Mouse (Mus musculus) adipocyte (in vitro differentiated cells): Measurements from ENCODE around the gene Snx29.

ENCODE experiments used
- DNase-seq: peaks from one replicate; pipeline ENCODE4 v3.0.0-alpha.2; 2016; ENCODE audit warnings: low spot score

Gene Snx29

GRCm38 (mm10) chr16:11532592-11532991 is 209.9 kb downstream of the Snx29 start:
- DNase-seq = peak; percentile 95

GRCm38 (mm10) chr16:11533441-11533840 is 210.7 kb downstream of the Snx29 start:
- no peak for DNase-seq

DNA sequence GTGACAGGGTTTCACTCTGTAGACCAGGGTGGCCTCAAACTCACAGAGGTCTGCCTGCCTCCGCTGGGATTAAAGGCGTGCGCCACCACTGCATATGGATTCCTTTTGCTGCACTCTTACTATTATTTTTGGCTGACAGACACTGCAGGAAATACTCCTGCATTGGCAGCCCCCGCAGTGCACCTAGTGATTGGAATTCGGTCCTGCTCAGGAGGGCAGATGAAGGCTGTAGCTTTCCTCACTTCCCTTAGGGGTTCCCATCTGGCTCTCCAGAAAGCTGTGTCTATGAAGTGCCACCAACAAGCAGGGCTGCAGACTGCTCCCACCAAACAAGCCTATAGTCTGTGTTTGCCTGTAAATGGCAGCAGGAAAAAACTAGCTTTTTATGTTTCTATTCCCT is 215.0 kb downstream of the Snx29 start:
- no peak for DNase-seq

DNA sequence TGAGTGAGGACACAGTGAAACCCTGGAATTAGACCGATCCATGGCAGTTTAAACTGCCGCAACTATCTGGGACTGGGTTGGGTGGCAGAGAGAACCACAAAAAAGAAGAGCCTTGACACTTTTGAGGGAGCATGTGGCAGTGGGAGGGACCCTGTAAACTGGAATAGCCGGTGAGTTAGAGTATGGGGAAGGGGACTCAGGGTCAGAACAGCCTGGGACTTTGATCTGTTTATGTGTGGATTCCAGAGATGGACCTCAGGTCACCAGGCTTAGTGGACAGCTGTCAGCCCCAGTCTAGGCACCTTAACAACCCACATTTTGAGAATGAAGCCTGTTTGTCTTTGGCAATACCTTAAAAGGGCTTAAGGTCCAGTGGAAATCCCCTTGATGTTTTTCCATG is 215.5 kb downstream of the Snx29 start:
- DNase-seq = no peak

- no peak for DNase-seq
Measured at GRCm38 (mm10) chr16:11540961-11541360, 218.3 kb downstream of the Snx29 start.

- DNase-seq = no peak
Measured at GRCm38 (mm10) chr16:11541769-11542168, 219.1 kb downstream of the Snx29 start.

DNA sequence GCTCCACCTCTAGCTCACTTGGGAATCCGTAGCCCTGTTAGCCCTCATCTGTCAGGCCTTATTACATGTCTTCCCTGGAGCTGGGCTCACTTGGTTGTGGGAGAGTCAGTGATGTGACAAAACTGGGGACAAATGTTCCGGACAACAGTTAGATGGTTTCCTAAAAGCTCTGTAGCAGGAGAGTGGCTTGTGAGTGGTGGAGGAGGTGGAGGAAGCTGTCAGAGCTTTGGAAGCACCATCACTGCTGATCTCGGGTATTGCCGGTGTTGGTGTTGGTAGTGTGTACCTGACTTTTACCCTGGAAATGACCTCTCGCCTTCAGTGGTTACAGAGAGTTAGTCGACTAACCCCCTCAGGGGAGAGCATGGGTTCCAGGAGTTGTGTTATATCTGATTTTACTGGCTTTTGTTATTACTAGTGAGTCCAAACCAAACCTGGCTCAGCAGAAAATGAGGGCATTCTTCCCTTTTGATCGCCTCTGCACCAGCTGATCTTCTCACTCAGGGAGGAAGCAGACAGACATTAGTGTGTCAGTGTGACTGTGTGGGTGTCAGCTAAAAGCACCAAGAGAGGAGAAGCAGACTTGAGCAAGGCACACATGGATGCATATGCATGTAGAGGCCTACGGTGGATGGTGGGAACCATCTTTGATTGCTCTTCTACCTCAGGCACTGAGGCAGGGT is 227.5 kb downstream of the Snx29 start:
- DNase-seq = no peak

GRCm38 (mm10) chr16:11561714-11562113 is 239.0 kb downstream of the Snx29 start:
- no peak for DNase-seq

DNA sequence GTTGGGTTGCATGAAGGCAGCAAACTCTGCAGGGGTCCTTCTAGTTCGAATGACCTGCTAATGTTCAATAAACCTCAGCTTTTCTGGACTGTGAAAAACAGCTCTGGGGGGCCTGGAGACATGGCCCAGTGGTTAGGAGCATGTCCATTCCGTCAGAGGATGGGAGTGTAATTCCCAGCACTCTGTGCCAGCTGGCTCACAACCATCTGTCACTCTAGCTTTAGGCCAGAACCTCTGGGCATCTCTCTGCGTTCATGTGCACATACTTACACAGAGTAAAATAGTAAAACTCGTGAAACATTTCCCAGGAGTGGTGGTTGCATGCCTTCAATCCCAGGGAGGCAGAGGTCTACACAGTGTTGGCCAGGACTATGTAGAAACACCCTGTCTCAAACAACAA is 241.1 kb downstream of the Snx29 start:
- peak; percentile 79 for DNase-seq

DNA sequence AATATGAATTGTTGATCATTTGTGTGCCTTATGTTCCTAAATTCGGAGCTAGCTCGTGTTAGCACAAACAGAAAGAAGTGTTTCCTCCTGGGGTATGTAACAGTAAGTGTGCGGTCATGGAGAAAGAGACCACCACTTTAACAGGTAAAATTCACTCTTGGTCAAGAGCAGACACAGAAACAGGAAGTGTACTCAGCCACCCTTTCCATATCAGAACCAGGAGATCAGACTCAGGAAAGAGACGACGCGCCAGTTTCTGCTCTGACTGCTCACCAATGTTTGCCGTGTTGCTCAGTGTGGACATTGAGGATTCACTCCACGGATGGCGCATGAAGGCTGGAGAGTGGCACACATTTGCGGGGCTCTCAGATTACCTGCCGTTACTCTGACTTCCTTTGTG is 242.4 kb downstream of the Snx29 start:
- no peak for DNase-seq

DNA sequence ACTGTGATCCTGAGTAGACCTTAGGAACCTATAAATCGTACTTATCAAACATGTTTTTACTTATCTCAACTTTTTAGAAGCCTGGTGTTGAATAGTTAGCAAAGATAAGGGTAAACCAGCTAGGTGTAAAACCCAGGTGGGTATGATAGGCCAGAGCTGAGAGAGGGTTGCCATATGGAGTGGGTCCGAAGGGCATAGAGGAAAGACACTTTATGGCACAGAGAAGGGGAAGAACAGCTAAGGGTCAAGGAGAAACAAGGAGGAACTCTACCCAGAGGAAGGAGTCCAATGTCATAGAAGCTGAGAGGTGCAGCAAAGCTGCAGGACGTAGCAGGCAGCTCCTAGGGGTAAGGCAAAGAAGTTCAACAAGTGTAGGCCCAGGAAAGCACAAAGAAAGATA is 244.9 kb downstream of the Snx29 start:
- no peak for DNase-seq

- DNase-seq = no peak
Measured at GRCm38 (mm10) chr16:11568095-11568494, 245.4 kb downstream of the Snx29 start.

- no peak for DNase-seq
Measured at GRCm38 (mm10) chr16:11568601-11569000, 245.9 kb downstream of the Snx29 start.

DNA sequence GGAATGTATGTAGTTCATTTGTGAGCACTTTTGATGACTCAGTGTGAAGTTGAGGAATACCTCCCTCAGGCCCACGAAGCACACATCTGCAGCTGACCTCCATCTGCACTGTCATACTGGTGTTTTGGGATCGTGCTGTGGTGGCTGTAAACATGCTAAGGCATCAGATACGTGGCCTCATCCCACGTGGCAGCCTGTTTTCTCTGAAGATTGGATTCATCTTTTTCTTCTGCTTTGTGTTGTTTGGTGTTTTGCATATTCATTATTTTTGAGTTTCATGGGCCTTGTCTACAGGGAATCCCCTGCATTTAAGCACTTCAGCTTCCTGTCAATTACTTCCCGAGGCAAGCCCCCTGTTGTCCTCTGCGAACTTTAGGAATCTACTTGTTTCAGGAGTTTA is 246.4 kb downstream of the Snx29 start:
- no peak for DNase-seq

GRCm38 (mm10) chr16:11570072-11570471 is 247.4 kb downstream of the Snx29 start:
- no peak for DNase-seq

GRCm38 (mm10) chr16:11574517-11574916 is 251.8 kb downstream of the Snx29 start:
- DNase-seq = no peak

DNA sequence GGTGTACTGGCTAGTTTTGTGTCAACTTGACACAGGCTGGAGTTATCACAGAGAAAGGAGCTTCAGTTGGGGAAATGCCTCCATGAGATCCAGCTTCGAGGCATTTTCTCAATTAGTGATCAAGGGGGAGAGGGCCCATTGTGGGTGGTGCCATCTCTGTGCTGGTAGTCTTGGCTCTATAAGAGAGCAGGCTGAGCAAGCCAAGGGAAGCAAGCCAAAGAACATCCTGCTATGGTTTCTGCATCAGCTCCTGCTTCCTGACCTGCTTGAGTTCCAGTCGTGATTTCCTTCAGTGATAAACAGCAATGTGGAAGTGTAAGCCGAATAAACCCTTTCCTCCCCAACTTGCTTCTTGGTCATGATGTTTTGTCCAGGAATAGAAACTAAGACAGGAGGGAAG is 253.0 kb downstream of the Snx29 start:
- DNase-seq = peak; percentile 18

DNA sequence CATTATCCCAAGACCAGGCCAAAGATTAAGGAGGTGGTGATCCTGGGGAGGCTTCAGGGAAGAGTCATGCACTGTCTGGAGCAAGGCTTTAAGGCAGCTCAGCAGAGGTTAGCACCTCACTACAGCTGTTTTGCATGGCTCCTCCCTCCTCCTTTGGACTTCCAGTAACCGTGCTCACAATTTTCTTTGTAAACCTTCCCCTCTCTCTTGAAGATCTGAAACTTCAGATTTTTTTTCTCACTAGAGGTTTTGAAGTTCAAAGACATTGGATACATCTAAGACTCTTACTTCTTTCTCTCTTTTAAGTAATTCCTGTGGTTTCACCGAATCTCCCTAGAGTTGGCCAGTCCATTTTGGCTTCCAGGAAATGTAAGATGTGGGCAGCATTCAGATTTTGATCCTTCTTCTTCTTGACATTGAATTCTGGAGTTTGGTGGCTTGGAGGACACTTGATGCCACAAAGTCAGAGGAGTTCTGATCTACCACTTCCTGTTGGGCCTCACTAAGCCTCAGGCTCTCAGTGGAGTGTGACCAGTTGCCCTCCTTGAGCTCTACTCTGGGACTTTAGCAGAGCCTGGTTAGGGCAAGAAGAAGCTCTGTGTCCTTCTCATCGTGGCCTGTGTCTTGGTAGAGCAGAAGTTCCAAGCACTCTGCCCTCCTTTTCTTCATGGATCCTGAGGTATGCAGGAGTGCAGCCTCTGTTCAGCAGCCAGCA is 255.0 kb downstream of the Snx29 start:
- no peak for DNase-seq

DNA sequence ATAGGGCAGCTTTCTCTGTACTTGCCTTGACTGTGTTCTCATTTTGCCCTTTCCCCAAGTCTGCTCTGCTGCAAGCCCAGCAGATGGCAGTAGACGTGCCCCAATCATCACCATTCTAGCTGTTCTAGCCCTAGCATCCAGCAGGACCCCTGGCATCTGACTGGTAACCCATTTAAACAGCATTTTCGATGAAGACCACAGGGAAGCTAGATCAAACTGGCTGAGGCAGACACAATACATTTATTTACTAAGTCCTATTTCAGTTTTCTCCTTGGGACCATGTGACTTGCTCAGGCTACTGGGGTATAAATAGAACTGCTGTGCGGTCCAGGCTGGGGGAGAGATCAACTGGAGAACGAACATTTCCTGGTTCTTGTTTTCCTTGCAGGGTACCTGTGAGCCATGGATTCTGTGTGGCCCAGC is 257.0 kb downstream of the Snx29 start:
- peak; percentile 72 for DNase-seq

- no peak for DNase-seq
Measured at GRCm38 (mm10) chr16:11583941-11584639, 261.4 kb downstream of the Snx29 start.

DNA sequence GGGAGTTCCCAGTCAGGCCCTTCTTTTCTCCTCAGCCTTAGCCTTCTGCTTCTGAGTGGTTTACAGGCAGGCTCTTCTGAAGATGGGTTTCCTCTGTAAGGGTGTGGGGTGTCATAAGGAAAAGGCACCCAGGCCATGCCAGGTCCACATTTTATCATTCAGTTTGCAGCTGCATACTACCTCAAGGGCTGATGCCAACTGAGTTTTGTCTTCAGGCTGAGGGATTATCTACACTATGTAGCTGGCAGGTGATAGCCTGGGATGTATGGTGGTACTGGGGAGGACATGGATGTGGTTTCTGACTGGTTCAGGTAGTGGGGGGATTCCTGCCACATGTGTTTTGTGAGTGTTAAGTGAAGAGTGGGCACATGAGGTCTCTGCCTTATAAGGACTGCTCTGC is 266.0 kb downstream of the Snx29 start:
- no peak for DNase-seq

- peak; percentile 16 for DNase-seq
Measured at GRCm38 (mm10) chr16:11589336-11589735, 266.6 kb downstream of the Snx29 start.
